Mouse (Mus musculus): ENCODE measurements around the gene Rora. TPM values are rescaled to one million over a fixed set of nuclear protein-coding genes. Genes with fewer than 3 reads are reported as not detected.
A peak's percentile ranks its signal among the peaks of the same experiment; 100 is the strongest.

The Rora gene
- polyA plus RNA-seq, 1 experiment from 2014 or later, result 8.9 TPM

DNA sequence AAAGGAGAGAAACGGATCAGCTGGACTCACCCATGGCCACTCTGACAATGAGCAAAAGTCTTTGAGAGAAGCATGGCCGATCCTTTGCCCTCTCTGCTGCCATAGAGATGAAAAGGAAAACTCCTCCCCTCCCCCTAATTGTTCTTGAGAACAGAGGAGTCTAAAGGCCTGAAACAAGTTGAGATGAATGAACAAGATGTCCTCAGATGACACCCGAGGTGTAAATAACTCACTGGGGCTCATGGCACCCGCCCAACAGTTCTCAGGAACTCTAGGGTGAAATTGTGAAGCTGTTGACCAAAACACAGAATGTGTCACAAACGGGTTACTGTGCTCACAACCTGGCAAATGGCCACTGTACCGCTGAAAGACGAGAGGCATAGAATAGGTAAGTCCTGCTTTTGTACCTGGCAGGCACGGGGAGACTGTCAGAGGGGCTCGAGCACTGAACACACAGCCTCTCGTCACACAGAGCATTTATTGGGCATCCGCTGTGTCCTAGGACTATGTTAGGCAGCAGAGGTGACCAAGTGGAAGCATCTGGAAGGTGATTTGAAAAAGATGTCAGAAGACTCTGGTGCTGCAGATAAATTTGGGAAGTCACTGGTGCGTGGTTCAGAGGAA, 467.6 kb downstream of the Rora start:
- WGBS, result 55% methylated on average over 12 of the region's 12 CpGs
- H3K27me3 ChIP-seq, result peaks cover 11% of the 10 kb centered on the region
- no peaks in the 10 kb centered on the region for H3K9me3 ChIP-seq
- no peak overlapping the region for H3K4me3 ChIP-seq
- no peak for ATAC-seq (ENCODE audit: low FRiP score, low read depth)
- H3K4me1 ChIP-seq, result peaks cover 26% of the 10 kb centered on the region
- H3K4me2 ChIP-seq (replicated peaks), result no peak overlapping the region
- no peak overlapping the region for H3K27ac ChIP-seq (replicated peaks)
- no peak overlapping the region for H3K9ac ChIP-seq (replicated peaks)
- H3K36me3 ChIP-seq, result no peaks in the 10 kb centered on the region

DNA sequence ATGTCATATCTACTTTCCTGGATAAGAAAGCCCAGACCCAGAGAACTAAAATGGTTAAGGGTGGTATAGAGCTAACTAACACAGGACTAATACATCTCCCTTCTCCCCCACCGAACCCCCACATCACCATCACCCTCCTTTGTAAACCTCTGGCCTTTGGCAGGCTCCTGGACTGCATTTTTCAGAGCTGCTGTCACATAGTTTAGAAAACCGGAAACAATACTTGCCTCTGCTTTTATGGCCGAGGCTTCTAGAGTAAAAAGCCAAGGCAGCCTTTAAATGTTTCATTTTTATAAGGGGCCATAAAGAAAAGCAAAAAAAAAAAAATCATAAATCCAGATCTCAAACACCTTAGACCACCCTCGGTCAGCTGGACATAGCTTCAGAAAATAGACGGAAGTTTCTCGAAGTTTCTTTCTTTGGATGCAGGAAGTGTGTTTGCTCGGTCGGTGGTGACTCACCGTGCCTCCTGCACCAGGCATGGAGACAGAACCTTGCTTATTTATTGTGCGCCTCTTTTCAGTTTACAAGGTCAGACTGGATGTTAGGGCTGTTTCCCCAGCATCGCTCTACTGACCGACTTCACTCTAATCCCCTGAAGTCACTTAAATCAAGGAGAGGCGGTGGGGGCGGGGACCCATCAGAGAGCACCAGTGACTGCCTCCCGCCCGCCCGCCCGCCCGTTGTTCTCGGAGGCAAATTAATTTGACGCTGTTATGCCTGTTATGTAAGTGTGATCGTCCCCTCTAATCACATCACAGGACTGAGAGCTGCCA, 471.6 kb downstream of the Rora start:
- Histone ChIP-seq H3K27ac (replicated peaks) (no peak overlapping the region), H3K36me3 (no peaks in the 10 kb centered on the region), H3K4me2 (replicated peaks) (peak overlapping the region; percentile 43), H3K9ac (replicated peaks) (0 out of 2 replicates have a peak overlapping the region, but pooled peaks have one; percentile 24), H3K9me3 (no peaks in the 10 kb centered on the region), H3K4me3 (peak overlapping the region; percentile 15; the same call in 1 of the 2 replicates), H3K27me3 (peaks cover 15% of the 10 kb centered on the region), H3K4me1 (peaks cover 19% of the 10 kb centered on the region; the same call in 1 of the 2 replicates)
- 18% methylated on average over 22 of the region's 22 CpGs for WGBS
- no peak for ATAC-seq (ENCODE audit: low FRiP score, low read depth)

DNA sequence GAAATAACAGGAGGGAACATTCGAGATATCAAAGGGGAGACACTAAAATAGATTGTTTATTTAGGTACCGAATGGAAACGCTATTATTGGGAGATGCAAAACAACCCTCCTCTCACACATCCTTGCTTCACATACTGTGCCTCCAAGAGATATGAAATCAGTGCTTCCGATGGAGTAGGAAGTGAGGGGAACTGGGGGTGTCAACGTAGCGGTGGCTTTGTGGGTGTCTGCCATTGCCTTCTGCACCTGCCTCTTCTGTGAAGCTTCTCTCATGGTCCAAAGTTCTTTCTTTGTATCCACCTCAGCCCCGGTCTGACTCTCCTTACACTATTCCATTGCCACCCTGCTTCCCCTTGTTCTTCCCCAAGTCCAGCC, 472.2 kb downstream of the Rora start:
- Histone ChIP-seq H3K4me2 (replicated peaks) (peak overlapping the region; percentile 43), H3K9me3 (no peaks in the 10 kb centered on the region), H3K9ac (replicated peaks) (0 out of 2 replicates have a peak overlapping the region, but pooled peaks have one; percentile 24), H3K27me3 (peaks cover 15% of the 10 kb centered on the region), H3K4me1 (peaks cover 19% of the 10 kb centered on the region; the same call in 1 of the 2 replicates), H3K27ac (replicated peaks) (no peak overlapping the region), H3K4me3 (0 out of 2 replicates have a peak overlapping the region, but pooled peaks have one; percentile 15), H3K36me3 (no peaks in the 10 kb centered on the region)
- WGBS, result 65% methylated on average over 7 of the region's 7 CpGs
- no peak for ATAC-seq (ENCODE audit: low FRiP score, low read depth)

DNA sequence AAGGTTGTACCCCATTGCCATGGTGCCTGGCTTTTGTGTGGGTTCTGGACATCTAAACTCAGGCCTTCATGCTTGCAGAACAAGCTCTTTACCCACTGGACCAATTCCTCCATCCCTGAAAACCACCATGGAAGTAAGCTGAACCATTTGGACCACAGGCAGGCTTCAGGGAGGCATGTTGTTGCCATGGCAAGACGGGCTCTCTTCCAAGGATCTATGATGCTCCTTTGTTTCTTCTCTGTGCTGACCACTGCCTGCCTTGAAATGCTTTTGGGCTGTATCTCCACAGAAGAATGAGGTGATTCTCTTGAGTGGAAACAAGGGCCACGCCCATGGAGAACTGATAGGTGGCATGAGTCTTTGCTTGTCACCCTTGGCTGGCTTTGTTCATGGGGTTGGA, 473.0 kb downstream of the Rora start:
- H3K36me3 ChIP-seq, result no peaks in the 10 kb centered on the region
- H3K4me3 ChIP-seq, result no peak overlapping the region
- peaks cover 15% of the 10 kb centered on the region for H3K27me3 ChIP-seq
- H3K4me1 ChIP-seq, result peaks cover 13% of the 10 kb centered on the region; the same call in 1 of the 2 replicates
- ATAC-seq (ENCODE audit: low FRiP score, low read depth), result no peak
- H3K9ac ChIP-seq (replicated peaks), result no peak overlapping the region
- 89% methylated on average over 2 of the region's 2 CpGs for WGBS
- no peak overlapping the region for H3K4me2 ChIP-seq (replicated peaks)
- no peaks in the 10 kb centered on the region for H3K9me3 ChIP-seq
- H3K27ac ChIP-seq (replicated peaks), result no peak overlapping the region

DNA sequence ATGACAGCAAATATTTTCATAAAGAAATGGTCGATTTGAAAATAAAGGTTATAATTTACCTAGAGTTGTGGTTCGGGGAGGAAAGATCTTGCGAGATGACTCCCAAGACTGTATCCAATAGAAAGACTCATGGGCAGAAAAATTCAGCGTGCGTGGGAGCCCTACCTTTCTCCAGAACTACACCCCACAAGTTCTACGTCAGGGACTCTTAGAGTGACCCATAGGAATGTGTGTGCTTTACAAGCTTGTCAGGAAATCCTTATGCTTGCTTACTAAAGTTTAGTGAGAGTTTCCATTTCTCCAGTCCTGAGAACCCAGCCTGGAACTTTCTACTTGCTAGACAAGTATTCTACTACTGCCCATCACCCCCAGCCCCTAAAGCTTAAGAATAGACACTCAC, 474.7 kb downstream of the Rora start:
- H3K36me3 ChIP-seq, result no peaks in the 10 kb centered on the region
- H3K9ac ChIP-seq (replicated peaks), result no peak overlapping the region
- no peak overlapping the region for H3K4me3 ChIP-seq
- H3K27ac ChIP-seq (replicated peaks), result no peak overlapping the region
- WGBS, result 87% methylated on average over 6 of the region's 6 CpGs
- ATAC-seq (ENCODE audit: low FRiP score, low read depth), result no peak
- no peaks in the 10 kb centered on the region for H3K9me3 ChIP-seq
- peaks cover 15% of the 10 kb centered on the region for H3K27me3 ChIP-seq
- no peak overlapping the region for H3K4me2 ChIP-seq (replicated peaks)
- H3K4me1 ChIP-seq, result peaks cover 10% of the 10 kb centered on the region; the same call in 1 of the 2 replicates

DNA sequence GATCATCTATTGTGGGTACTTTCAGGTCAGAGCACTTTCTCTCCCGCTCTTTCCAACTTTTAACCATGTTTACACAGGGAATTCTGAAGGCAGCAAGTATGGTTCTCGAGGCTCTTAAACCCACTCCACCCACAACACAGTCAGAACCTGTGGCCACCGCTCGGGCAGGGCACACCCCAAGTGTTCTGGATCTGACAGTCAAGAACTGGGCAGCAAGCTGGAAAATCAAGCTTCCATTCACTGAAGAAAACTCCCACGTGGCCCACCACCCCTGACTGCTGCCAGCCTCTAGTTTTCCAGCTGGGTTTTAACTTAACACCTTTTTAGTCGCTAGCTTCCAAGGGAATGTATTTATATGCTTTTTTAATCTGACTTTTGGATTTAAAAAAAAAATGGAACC, 479.4 kb downstream of the Rora start:
- Histone ChIP-seq H3K36me3 (no peaks in the 10 kb centered on the region), H3K4me2 (replicated peaks) (no peak overlapping the region), H3K9me3 (no peaks in the 10 kb centered on the region), H3K27ac (replicated peaks) (no peak overlapping the region), H3K4me3 (no peak overlapping the region), H3K4me1 (no peaks in the 10 kb centered on the region), H3K27me3 (no peaks in the 10 kb centered on the region), H3K9ac (replicated peaks) (no peak overlapping the region)
- WGBS, result 77% methylated on average over 6 of the region's 6 CpGs
- ATAC-seq (ENCODE audit: low FRiP score, low read depth), result no peak

DNA sequence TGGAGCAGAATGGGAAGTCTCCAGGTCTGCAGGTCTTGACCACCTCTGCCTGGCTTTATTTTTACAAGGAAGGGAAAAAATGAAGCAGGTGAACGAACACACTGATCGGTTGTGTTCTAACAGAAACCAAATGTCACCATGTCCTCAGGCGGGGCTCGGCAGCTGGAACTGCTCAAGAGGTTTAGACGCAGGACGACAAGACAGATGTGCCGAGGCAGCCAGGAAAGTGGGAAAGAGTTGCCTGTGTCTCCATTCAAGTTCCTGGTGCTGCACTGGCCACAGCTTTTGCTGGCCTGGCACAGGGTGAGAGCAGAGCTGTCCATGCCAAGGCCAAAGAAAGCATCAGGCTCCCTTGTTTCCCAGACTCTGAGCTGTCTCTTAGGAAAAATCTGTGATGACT, 480.1 kb downstream of the Rora start:
- Histone ChIP-seq H3K9ac (replicated peaks) (no peak overlapping the region), H3K27ac (replicated peaks) (no peak overlapping the region), H3K4me3 (no peak overlapping the region), H3K4me2 (replicated peaks) (no peak overlapping the region), H3K9me3 (no peaks in the 10 kb centered on the region), H3K27me3 (no peaks in the 10 kb centered on the region), H3K4me1 (no peaks in the 10 kb centered on the region), H3K36me3 (no peaks in the 10 kb centered on the region)
- 76% methylated on average over 7 of the region's 7 CpGs for WGBS
- no peak for ATAC-seq (ENCODE audit: low FRiP score, low read depth)

DNA sequence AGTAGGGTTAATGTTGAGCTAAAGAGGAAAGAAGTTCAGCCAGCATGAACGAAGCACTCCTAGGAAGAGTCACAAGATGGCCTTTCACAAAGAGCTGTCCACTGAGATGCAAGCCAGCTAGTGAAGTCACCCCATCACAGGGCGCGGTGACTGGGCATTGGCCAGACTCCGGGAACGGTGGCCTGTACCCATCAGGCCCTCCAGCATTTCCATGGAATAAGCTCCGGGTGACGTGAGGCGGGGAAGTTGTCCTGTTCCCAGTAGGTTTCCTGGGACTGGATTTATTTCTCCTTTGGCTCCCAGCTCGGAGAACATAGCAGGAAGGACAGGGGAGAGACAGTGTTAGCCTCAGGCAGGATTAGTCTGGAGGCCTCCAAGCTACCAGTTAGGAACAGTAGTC, 481.0 kb downstream of the Rora start:
- no peak overlapping the region for H3K4me3 ChIP-seq
- no peak overlapping the region for H3K4me2 ChIP-seq (replicated peaks)
- H3K9me3 ChIP-seq, result no peaks in the 10 kb centered on the region
- H3K27ac ChIP-seq (replicated peaks), result no peak overlapping the region
- 81% methylated on average over 9 of the region's 9 CpGs for WGBS
- H3K4me1 ChIP-seq, result no peaks in the 10 kb centered on the region
- no peaks in the 10 kb centered on the region for H3K27me3 ChIP-seq
- H3K9ac ChIP-seq (replicated peaks), result no peak overlapping the region
- no peaks in the 10 kb centered on the region for H3K36me3 ChIP-seq
- ATAC-seq (ENCODE audit: low FRiP score, low read depth), result no peak

DNA sequence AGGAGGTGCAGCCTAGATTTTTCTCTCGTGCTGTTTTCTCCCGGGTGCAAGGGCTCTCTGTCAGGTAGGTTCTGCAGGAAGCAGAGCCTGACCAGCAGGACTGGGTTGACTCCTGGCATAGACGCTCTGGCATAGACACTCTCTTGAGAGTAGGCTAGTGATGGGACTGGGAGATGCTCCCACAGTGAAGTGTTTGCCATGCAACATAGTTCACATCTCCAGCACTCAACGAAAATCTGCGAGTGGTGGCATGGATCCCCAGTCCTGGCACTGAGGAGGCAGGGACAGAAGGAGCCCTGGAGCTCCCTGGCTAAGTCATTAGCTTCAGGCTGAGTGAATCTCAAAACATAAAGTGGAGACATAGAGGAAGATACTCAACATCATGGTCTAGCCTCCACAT, 483.2 kb downstream of the Rora start:
- WGBS, result 90% methylated on average over 5 of the region's 5 CpGs
- Histone ChIP-seq H3K27ac (replicated peaks) (no peak overlapping the region), H3K9ac (replicated peaks) (no peak overlapping the region), H3K4me1 (no peaks in the 10 kb centered on the region), H3K4me2 (replicated peaks) (no peak overlapping the region), H3K27me3 (no peaks in the 10 kb centered on the region), H3K4me3 (no peak overlapping the region), H3K36me3 (no peaks in the 10 kb centered on the region), H3K9me3 (no peaks in the 10 kb centered on the region)
- no peak for ATAC-seq (ENCODE audit: low FRiP score, low read depth)

DNA sequence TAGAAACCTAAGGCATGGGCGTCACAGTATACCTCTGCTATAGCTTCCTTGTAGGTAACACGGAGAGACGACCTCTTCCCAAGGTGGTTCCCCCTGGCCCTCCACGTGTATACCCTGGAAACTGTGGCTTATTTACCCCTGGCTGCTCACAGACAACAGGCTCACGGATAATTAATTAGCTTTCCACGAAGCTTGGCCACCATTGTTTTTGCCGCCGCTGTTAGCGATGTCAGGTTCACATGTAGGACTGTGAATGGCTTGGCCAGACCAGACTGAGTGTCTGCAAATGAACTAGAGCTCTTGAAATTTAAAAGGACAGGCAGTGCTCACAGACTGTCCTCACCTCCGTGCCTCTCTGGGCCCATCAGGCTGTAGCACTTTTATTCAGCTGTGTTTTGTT, 483.8 kb downstream of the Rora start:
- Histone ChIP-seq H3K9me3 (no peaks in the 10 kb centered on the region), H3K4me2 (replicated peaks) (no peak overlapping the region), H3K4me1 (no peaks in the 10 kb centered on the region), H3K9ac (replicated peaks) (no peak overlapping the region), H3K27ac (replicated peaks) (no peak overlapping the region), H3K36me3 (no peaks in the 10 kb centered on the region), H3K27me3 (no peaks in the 10 kb centered on the region), H3K4me3 (no peak overlapping the region)
- 60% methylated on average over 10 of the region's 10 CpGs for WGBS
- ATAC-seq (ENCODE audit: low FRiP score, low read depth), result no peak

DNA sequence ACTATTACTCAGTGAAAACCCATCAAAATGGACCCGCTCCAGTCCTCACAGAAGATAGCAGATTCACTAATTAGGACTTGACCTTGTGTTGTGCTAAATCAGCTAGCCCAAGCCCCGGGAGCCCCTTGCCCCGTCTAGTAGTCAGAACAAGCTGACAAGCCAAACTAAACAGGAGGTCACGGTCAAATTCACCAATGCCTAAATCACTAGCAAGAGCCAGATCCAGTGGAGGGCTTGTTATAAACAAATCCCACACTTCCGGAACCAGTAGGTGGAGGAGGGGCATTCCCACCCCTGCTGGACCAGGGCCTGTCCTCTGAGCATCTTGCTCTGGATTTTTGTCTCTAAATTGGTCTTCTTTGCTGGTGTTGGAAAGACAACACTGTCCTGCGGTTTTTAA, 486.6 kb downstream of the Rora start:
- Histone ChIP-seq H3K4me1 (no peaks in the 10 kb centered on the region), H3K4me2 (replicated peaks) (no peak overlapping the region), H3K9me3 (no peaks in the 10 kb centered on the region), H3K36me3 (no peaks in the 10 kb centered on the region), H3K27me3 (no peaks in the 10 kb centered on the region), H3K9ac (replicated peaks) (no peak overlapping the region), H3K27ac (replicated peaks) (no peak overlapping the region), H3K4me3 (no peak overlapping the region)
- WGBS, result 70% methylated on average over 6 of the region's 6 CpGs
- no peak for ATAC-seq (ENCODE audit: low FRiP score, low read depth)

DNA sequence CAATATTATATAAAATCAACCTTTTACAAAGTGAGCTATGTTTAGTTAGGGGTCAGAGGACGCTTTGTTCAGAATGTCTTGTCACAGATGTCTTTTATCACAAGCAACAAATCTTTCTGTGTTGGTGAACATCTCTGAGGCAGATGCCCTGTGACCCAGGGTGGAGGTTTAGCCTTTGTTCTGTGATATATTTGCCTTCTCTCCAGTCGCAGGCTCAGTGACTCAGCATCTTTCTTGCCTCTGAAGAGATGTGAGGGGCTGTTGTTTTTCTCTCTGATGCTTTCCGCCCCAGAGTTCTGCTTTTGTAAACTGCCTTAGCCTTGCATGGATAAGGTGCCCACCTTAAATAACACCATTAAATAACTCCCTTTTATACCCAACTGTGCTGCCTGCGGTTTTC, 488.3 kb downstream of the Rora start:
- no peaks in the 10 kb centered on the region for H3K4me1 ChIP-seq
- H3K4me3 ChIP-seq, result no peak overlapping the region
- H3K9me3 ChIP-seq, result no peaks in the 10 kb centered on the region
- no peak overlapping the region for H3K4me2 ChIP-seq (replicated peaks)
- H3K9ac ChIP-seq (replicated peaks), result no peak overlapping the region
- H3K27ac ChIP-seq (replicated peaks), result no peak overlapping the region
- ATAC-seq (ENCODE audit: low FRiP score, low read depth), result no peak
- 75% methylated on average over 4 of the region's 4 CpGs for WGBS
- no peaks in the 10 kb centered on the region for H3K36me3 ChIP-seq
- no peaks in the 10 kb centered on the region for H3K27me3 ChIP-seq

All from midbrain, embryonic 12.5 days (tissue).